Mouse (Mus musculus) limb, embryonic 12.5 days (tissue): Measurements from ENCODE around the gene Mapk8ip3. TPM values are rescaled to one million over a fixed set of nuclear protein-coding genes. Genes with fewer than 3 reads are reported as not detected.

Experiments used
- ATAC-seq: fragments of 200-750 bp; cut with Nextera tagmentation; 2 replicates; pipeline ENCODE4 v1.8.0; 2017; ENCODE audit warnings: low read depth, moderate TSS enrichment; ENCODE audit not compliant: insufficient number of reproducible peaks, insufficient read depth, low FRiP score, low TSS enrichment
- H3K27ac ChIP-seq: fragments of 300-500 bp; sonication (generic); 2 replicates; pipeline ENCODE4 v1.5.1; 2016; ENCODE audit warnings: mild to moderate bottlenecking, moderate library complexity
- H3K27me3 ChIP-seq: fragments of 300-500 bp; sonication (generic); 2 replicates; pipeline ENCODE4 v1.6.1; 2016; ENCODE audit warnings: mild to moderate bottlenecking, moderate library complexity
- H3K36me3 ChIP-seq: fragments of 300-500 bp; sonication (generic); 2 replicates; pipeline ENCODE4 v1.6.1; 2016; ENCODE audit warnings: mild to moderate bottlenecking, moderate library complexity
- H3K4me1 ChIP-seq: fragments of 300-500 bp; sonication (generic); replicated peaks from 2 replicates; pipeline ENCODE4 v1.6.1; 2016
- H3K4me2 ChIP-seq: fragments of 300-500 bp; sonication (generic); 2 replicates; pipeline ENCODE4 v1.6.1; 2016; ENCODE audit warnings: mild to moderate bottlenecking, moderate library complexity
- H3K4me3 ChIP-seq: fragments of 300-500 bp; sonication (generic); replicated peaks from 2 replicates; pipeline ENCODE4 v1.5.1; 2016; ENCODE audit warnings: mild to moderate bottlenecking
- H3K9ac ChIP-seq: fragments of 300-500 bp; sonication (generic); replicated peaks from 2 replicates; pipeline ENCODE4 v1.6.1; 2016; ENCODE audit warnings: mild to moderate bottlenecking, moderate library complexity
- H3K9me3 ChIP-seq: fragments of 300-500 bp; sonication (generic); 2 replicates; pipeline ENCODE4 v1.6.1; 2016; ENCODE audit warnings: mild to moderate bottlenecking, moderate library complexity
- WGBS: fragments of 180-500 bp; shearing (Covaris S2); methylation state at CpG from one replicate; pipeline ENCODE4 v1.1.7; 2016; 5-methylcytosine and 5-hydroxymethylcytosine counted together
- polyA plus RNA-seq: library from polyadenylated mRNA; unstranded; fragments of >200 nt; fragmentation: Nextera tagmentation; extraction: Ambion mirVana; gene quantifications from 2 replicates; pipeline ENCODE4 v1.2.1, GENCODE M21; 2016

Gene Mapk8ip3
- polyA plus RNA-seq, 1 experiment from 2014 or later, result 46.5 TPM

DNA sequence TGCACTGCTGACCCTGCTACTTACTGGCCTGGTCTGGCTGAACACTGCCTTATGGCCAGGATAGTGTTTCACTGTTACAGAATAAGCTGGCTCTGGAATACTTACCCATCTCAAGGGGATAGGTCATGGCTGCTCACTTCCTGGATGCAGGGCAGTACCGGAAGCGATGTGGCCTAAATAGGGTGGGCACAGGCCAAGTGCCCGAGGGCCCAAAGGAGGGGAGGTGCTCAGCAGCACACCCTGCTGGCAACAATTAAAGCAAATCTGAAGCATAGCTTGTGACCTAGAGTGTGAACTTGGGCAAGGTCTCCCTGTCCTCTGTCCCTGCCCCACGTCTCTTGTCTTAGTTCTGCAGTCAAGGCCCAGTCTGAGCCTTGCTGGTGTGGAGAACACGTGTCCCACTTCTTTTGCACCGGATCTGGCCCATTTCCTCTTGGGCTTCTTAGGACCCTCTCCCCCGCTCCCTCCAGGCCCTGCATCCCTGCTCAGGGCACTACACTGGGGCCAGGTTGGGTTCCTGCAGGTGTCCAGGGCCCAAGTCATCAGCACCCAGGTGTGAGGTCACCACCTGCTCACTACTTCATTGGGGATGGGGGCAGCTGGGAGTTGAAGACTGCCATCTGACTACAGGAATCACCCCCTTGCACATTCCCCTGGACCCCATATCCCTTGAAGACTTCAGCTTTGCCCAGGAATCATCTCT is 54.9 kb downstream of the Mapk8ip3 start:
- no peak for ATAC-seq
- WGBS, result 51% methylated on average over 7 of the region's 7 CpGs
- Histone ChIP-seq H3K4me3 (no peak overlapping the region), H3K9me3 (no peaks in the 10 kb centered on the region), H3K9ac (no peak overlapping the region), H3K27me3 (no peaks in the 10 kb centered on the region; the same call in 1 of the 2 replicates), H3K4me2 (no peak overlapping the region), H3K36me3 (peaks cover 18% of the 10 kb centered on the region), H3K27ac (peak overlapping the region; percentile 20; the same call in 1 of the 2 replicates), H3K4me1 (peaks cover 14% of the 10 kb centered on the region)

DNA sequence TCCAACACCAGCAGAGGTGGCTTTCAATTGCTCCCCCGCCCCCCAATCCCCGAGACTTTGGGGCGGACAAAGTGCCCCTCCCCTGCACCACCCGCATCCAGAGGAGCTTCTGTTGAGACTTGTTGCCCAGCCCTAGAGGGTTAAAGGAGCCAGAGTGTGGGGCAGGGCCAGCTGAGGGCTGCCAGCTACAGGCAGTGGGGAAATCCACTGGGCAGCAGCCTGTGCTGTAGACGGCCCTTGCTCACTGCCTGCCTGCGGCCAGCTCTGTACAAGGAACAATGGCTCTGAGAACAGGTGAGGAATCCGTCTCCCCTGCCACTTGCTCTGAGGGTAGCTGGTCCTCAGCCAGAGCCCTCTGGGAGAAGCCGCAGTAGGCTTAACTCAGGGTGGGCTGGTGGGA is 58.2 kb downstream of the Mapk8ip3 start:
- H3K27me3 ChIP-seq, result no peaks in the 10 kb centered on the region; the same call in 1 of the 2 replicates
- peaks cover 7% of the 10 kb centered on the region for H3K4me1 ChIP-seq
- ATAC-seq, result no peak
- no peak overlapping the region for H3K27ac ChIP-seq
- no peak overlapping the region for H3K4me2 ChIP-seq
- H3K9me3 ChIP-seq, result no peaks in the 10 kb centered on the region
- no peak overlapping the region; the same call in 1 of the 2 replicates for H3K9ac ChIP-seq
- peaks cover 12% of the 10 kb centered on the region for H3K36me3 ChIP-seq
- no peak overlapping the region for H3K4me3 ChIP-seq
- 77% methylated on average over 8 of the region's 8 CpGs for WGBS

- peaks cover 8% of the 10 kb centered on the region for H3K36me3 ChIP-seq
- H3K4me1 ChIP-seq, result peaks cover 7% of the 10 kb centered on the region
- H3K9me3 ChIP-seq, result no peaks in the 10 kb centered on the region
- WGBS, result 25% methylated on average over 5 of the region's 5 CpGs
- ATAC-seq, result no peak
- no peak overlapping the region for H3K27ac ChIP-seq
- H3K27me3 ChIP-seq, result no peaks in the 10 kb centered on the region; the same call in 1 of the 2 replicates
- peak overlapping the region; percentile 42; the same call in 1 of the 2 replicates for H3K9ac ChIP-seq
- no peak overlapping the region for H3K4me3 ChIP-seq
- H3K4me2 ChIP-seq, result no peak overlapping the region
Measured at GRCm38 (mm10) chr17:24878117-24878397, 58.7 kb downstream of the Mapk8ip3 start.

DNA sequence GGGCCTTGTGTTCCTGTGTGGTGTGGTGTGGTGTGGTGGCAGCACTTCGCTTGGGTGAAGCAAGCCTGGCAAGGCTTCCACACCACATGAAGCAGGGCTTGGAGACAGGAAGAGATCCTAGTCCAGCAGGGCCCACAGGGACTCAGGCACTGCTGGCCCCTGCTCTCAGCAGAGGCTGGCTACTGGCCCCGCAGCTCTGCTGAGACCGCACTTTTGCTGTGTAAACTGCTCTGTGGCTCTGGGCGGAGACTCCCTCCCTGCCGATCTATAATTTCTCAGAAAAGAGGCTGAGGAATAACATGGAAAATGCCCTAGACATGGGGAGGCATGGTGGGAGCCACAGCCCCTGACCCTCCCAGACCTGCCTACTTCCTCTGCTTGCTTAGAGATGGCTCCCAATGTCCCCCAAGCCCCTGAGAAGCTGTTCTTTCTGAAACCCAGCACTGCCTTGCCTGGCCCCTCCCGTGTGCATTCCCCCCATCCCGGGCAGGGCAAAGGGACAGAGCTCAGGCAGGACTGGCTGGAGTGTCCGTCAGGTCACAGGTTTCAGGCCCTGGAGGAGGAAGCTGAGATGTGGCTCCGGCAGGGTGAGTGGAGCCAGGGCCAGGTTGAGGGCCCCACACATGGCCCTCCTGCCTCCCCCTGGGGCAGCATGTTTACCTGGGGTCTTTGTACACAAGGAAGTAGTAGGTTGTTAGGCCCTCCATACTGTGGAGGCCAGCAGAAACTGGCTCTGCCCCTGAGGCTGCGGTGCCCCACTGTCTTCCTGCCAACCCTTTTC is 59.3 kb downstream of the Mapk8ip3 start:
- no peaks in the 10 kb centered on the region for H3K9me3 ChIP-seq
- peaks cover 2% of the 10 kb centered on the region for H3K36me3 ChIP-seq
- H3K9ac ChIP-seq, result peak overlapping the region; percentile 42
- H3K4me1 ChIP-seq, result peaks cover 7% of the 10 kb centered on the region
- no peak overlapping the region for H3K4me3 ChIP-seq
- no peak overlapping the region for H3K27ac ChIP-seq
- H3K27me3 ChIP-seq, result no peaks in the 10 kb centered on the region; the same call in 1 of the 2 replicates
- ATAC-seq, result no peak
- no peak overlapping the region for H3K4me2 ChIP-seq
- 56% methylated on average over 10 of the region's 10 CpGs for WGBS

GRCm38 (mm10) chr17:24874989-24875388 is 61.8 kb downstream of the Mapk8ip3 start:
- no peak overlapping the region for H3K4me3 ChIP-seq
- H3K36me3 ChIP-seq, result no peaks in the 10 kb centered on the region
- peaks cover 7% of the 10 kb centered on the region for H3K4me1 ChIP-seq
- H3K27me3 ChIP-seq, result no peaks in the 10 kb centered on the region; the same call in 1 of the 2 replicates
- no peak for ATAC-seq
- H3K9me3 ChIP-seq, result no peaks in the 10 kb centered on the region
- WGBS, result 85% methylated on average over 8 of the region's 8 CpGs
- no peak overlapping the region for H3K9ac ChIP-seq
- no peak overlapping the region for H3K4me2 ChIP-seq
- H3K27ac ChIP-seq, result no peak overlapping the region

- Histone ChIP-seq H3K4me2 (no peak overlapping the region), H3K36me3 (no peaks in the 10 kb centered on the region), H3K9ac (no peak overlapping the region), H3K4me1 (peaks cover 7% of the 10 kb centered on the region), H3K9me3 (no peaks in the 10 kb centered on the region), H3K27me3 (no peaks in the 10 kb centered on the region; the same call in 1 of the 2 replicates), H3K27ac (no peak overlapping the region), H3K4me3 (no peak overlapping the region)
- 58% methylated on average over 1 of the region's 1 CpGs for WGBS
- ATAC-seq, result no peak
Measured at GRCm38 (mm10) chr17:24874405-24874745, 62.4 kb downstream of the Mapk8ip3 start.

DNA sequence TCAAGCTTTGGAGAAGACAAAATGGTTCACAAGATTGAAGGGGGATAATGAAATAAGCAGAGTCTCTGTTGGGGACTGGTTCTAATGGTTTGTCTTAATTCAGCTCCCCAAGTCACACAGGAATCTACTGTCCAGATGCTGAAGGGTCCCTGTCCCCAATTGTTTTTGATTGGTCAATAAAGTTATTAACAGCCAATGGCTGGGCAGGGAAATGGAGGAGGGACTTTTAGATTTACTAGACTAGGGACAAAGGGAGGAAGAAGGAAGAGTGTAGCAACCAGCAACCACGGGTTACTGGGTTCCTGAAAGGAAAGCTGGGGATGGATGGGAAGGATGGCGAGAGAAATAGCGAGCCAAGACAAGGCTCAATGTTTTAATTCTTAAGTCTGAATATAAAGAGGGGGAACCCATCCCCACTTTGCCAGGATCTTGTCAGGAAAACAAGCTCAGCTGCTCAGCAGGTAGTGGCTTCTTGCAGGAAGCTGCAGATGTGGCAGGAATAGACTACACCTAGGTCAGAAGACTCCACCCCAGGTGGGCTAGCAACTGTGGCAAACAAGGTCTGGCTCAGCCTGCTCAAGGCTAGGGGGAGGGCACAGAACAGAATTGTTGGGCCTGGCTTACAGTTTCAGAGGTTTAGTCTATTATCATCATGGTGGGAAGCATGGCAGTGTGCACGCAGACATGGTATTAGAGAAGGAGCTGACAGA is 62.9 kb downstream of the Mapk8ip3 start:
- ATAC-seq, result no peak
- H3K27me3 ChIP-seq, result no peaks in the 10 kb centered on the region; the same call in 1 of the 2 replicates
- no peaks in the 10 kb centered on the region for H3K9me3 ChIP-seq
- no peaks in the 10 kb centered on the region for H3K36me3 ChIP-seq
- no peak overlapping the region for H3K4me3 ChIP-seq
- H3K4me2 ChIP-seq, result no peak overlapping the region
- H3K9ac ChIP-seq, result no peak overlapping the region
- no peak overlapping the region for H3K27ac ChIP-seq
- WGBS, result 45% methylated on average over 4 of the region's 4 CpGs
- peaks cover 7% of the 10 kb centered on the region for H3K4me1 ChIP-seq

- no peaks in the 10 kb centered on the region for H3K4me1 ChIP-seq
- no peak overlapping the region for H3K4me2 ChIP-seq
- H3K4me3 ChIP-seq, result no peak overlapping the region
- H3K9ac ChIP-seq, result no peak overlapping the region
- no peak for ATAC-seq
- H3K27me3 ChIP-seq, result no peaks in the 10 kb centered on the region
- H3K9me3 ChIP-seq, result no peaks in the 10 kb centered on the region
- WGBS, result 91% methylated on average over 10 of the region's 10 CpGs
- peaks cover 14% of the 10 kb centered on the region; the same call in 1 of the 2 replicates for H3K36me3 ChIP-seq
- no peak overlapping the region for H3K27ac ChIP-seq
Measured at GRCm38 (mm10) chr17:24867914-24868313, 68.9 kb downstream of the Mapk8ip3 start.

DNA sequence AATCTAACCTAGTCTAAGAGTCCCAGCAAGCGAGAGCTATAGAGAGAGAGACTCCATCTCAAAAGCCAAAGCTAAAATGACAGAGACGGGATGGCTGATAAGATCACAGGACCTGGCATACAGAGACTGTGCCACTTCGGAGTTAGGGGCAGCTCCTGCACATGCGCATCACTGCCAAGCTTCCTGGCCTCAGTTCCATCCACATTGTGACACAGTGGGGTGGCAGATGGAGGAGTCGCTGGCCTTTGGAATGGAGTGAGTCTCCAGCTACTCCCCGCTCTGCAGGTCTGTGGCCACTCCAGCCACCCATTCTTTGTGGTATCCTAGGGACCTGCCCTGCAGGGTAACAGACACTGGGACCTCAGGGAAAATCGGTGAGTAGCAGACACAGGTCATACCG is 71.0 kb downstream of the Mapk8ip3 start, which contains the start of gene Igfals:
Gene Igfals, plus strand, starts transcription at position 222 of the 400 bp plus-strand sequence.
- H3K9me3 ChIP-seq, result no peaks in the 10 kb centered on the region
- no peaks in the 10 kb centered on the region for H3K4me1 ChIP-seq
- no peak within 1 kb of the TSS for H3K4me2 ChIP-seq
- WGBS, result 89% methylated on average over 8 of the region's 8 CpGs
- no peak within 1 kb of the TSS for H3K4me3 ChIP-seq
- no peak for ATAC-seq
- H3K27ac ChIP-seq, result no peak within 1 kb of the TSS
- no peak within 1 kb of the TSS for H3K9ac ChIP-seq
- H3K27me3 ChIP-seq, result no peaks in the 10 kb centered on the region
- peaks cover 34% of the 10 kb centered on the region for H3K36me3 ChIP-seq

DNA sequence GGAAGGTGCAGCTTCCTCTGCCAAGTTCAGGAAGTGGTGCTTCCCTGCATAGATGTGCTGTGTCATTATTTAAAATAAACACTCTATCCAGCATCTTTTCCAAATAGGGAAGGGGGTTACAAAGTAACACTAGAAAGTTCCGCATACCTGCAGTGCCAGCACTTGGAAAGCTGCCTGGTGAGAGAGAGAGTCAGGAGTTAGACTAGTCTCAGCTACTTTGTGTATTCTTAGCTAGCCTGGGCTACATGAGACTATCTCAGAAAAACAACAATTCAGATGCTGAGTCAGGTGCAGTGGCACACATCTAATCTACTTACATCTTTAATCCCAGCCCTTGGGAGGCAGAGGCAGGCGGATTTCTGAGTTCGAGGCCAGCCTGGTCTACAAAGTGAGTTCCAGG is 75.0 kb downstream of the Mapk8ip3 start:
- WGBS, result 96% methylated on average over 3 of the region's 3 CpGs
- H3K36me3 ChIP-seq, result peaks cover 56% of the 10 kb centered on the region

GRCm38 (mm10) chr17:24860076-24860475 is 76.7 kb downstream of the Mapk8ip3 start:
- Histone ChIP-seq H3K36me3 (peaks cover 68% of the 10 kb centered on the region), H3K9me3 (no peaks in the 10 kb centered on the region), H3K9ac (no peak overlapping the region), H3K4me1 (no peaks in the 10 kb centered on the region), H3K4me3 (no peak overlapping the region), H3K27ac (no peak overlapping the region), H3K27me3 (no peaks in the 10 kb centered on the region), H3K4me2 (no peak overlapping the region)
- WGBS, result 90% methylated on average over 8 of the region's 8 CpGs
- ATAC-seq, result no peak

More for the DNA sequence above, 75.0 kb downstream of the Mapk8ip3 start:
- no peaks in the 10 kb centered on the region for H3K27me3 ChIP-seq
- H3K4me1 ChIP-seq, result no peaks in the 10 kb centered on the region
- H3K27ac ChIP-seq, result no peak overlapping the region
- H3K9me3 ChIP-seq, result no peaks in the 10 kb centered on the region
- no peak for ATAC-seq
- H3K4me2 ChIP-seq, result no peak overlapping the region
- no peak overlapping the region for H3K9ac ChIP-seq
- no peak overlapping the region for H3K4me3 ChIP-seq
